Mouse (Mus musculus): ENCODE measurements around the gene Cstb.

DNA sequence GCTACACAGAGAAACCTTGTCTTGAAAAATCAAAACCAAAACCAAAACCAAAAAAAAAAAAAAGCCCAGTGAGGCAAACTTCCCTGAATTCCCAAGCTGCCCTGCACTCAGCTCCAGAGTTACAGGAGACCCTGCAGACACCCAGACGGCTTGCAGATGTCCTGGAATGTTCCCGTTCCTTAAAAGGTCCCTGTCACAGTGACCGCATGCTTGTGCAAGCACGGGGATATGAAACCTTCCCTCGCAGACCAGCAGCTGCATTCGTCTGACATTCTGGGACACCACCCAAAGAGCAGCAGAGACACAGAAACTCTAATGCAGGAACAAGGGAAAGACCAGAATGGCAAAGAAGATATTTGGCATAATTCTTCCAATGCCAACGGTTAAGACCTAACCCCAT lies 14.5 kb downstream of the Cstb start:
- TF ChIP-seq CTCF (conservative IDR thresholded peaks at IDR 0.05; ENCODE audit: low read length) (no peak), POU5F1 (IDR thresholded peaks at IDR 0.05; ENCODE audit: borderline replicate concordance, low read length) (no peak), NANOG (IDR thresholded peaks at IDR 0.05; ENCODE audit: borderline replicate concordance, low read length) (no peak)

Data from E14TG2a.4 (cell line).